Mouse (Mus musculus): Measurements from ENCODE around the gene Prpsap2. TPM values are rescaled to one million over a fixed set of nuclear protein-coding genes. Genes with fewer than 3 reads are reported as not detected.
"Not testable (repeated sequence)": the region's sequence is repeated elsewhere in the genome, so short reads cannot be mapped to it uniquely, and the experiment has no call there.

Gene Prpsap2
- 10 to 100 TPM; 44.9 to 51.4 TPM for total RNA-seq (2021)

DNA sequence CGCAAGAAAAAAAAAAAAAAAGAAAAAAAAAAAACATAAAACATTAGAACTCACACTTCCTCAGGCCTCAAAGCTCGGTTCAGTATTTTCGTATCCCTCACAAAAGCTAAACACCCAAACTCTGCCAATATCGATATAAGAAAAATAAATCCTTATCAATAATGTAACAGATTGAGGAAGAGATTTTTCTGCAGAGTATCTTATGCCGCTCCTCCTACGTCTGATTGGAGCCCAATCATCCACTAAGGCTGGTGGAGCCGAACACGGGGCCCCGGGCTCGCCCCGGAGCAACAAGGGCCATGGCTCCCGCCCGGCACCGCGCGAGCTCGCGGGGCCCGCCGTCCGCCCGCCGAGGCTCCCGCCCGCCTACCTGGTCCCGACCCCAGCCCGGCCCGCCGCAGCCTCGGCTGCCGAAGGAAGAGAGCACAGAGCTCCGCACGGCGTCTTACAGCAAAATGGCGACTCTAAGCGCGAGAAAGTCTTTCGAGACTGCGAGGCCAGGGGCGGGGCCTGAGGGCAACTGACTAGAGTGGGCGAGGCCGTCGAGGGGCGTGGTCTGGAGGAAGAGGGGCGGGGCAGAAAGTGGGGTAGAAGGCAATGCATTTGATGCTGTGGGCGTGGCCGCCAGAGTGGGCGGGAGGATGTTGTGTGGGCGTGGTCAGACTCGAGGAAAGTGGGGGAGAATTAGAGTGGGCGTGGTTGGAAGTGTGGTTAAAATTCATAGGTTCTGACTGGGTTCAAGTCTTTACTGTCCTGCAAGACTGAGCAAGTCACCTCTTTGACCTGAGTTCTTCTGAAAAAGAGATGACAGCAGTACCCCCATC lies at the start of gene Prpsap2:
Gene Prpsap2, minus strand, starts transcription at position 505 of the 824 bp plus-strand sequence.
- DNase-seq (ENCODE audit: extremely low spot score in 1 of 2, low spot score in 1 of 2), result peak; percentile 90 to 95

DNA sequence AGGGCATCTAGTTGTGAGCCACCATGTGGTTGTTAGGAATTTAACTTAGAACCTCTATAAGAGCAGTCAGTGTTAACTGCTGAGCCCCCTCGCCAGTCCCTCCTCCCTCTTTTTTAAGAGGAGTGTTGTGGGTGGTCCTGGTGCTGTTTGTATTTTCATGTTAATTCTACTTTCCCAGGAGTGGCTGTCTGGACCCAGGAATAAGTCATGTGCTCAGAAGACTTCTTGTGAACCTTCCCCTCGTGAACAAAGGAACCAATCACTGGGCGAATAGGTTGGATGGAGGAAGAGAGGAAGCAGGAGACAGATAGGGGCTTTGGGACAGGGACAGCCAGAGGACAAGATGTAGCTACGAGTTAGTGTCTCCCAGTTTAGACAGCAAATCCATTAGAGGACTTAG lies 47.9 kb upstream of the Prpsap2 start:
- no peak for DNase-seq (ENCODE audit: extremely low spot score in 1 of 2, low spot score in 1 of 2)

DNA sequence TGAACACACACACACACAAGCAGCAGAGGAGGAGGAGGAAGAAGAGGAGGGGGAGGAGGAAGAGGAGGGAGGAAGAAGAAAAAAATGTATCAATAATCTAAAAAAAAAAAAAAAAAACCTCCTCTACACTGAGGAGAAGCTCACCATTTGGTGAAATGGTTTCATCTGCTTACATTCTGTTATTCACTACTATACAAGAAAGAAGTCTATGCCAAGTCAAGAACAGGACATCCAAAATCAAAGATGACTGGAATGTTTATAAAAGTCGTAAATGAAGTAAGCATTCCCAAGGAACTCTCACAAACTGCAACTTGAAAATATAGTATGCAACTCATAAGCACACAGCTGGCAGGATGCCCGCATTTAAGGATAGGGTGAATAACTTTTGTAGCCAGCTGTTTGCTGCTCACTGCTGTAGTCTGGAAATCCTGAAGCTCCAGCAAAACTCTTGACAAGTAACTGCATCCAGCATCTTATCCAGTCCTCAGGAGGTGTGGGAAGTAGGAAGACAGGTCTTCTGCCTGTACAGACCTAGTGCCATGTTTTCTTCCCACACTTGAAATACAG lies 46.7 kb upstream of the Prpsap2 start:
- no peak for DNase-seq (ENCODE audit: extremely low spot score in 1 of 2, low spot score in 1 of 2)

DNA sequence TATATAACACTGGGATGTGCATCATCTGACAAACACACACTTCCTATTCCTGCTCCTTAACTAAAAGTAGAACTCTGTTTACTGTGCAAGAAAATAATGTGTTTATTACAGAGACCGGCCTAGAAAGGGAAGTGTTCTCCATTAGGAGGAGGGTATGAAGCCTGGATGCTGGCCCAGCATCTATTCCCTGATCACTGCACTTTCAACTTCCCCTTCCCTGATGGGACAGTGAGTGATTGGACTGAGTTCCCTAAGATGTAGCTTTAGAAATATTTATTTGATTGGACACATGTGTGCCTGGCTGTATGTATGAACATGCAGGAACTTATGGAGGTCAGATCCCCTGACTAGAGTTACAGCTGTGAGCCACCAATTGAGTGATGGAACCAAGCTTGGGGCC lies 31.6 kb upstream of the Prpsap2 start:
- no peak for DNase-seq (ENCODE audit: extremely low spot score in 1 of 2, low spot score in 1 of 2)

DNA sequence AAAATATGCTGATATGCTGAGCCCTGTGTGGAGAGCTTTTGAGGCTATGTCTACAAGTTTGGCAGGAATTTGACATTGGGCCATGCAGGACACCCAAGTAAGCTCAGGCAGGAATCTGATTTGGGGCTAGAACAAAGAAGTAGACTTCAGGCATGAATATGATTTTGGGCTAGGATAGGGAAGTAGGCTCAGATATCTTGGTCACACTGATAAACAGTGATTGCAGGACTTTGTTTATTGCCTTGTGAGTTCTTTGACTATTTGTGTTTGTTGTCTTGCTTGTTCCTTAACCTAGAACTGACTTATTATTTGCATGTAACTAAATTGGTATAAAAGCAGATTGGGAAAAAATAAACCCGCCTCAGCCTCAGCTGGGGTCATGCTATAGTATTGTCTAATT lies 26.7 kb upstream of the Prpsap2 start:
- DNase-seq (ENCODE audit: extremely low spot score in 1 of 2, low spot score in 1 of 2), result no peak

DNA sequence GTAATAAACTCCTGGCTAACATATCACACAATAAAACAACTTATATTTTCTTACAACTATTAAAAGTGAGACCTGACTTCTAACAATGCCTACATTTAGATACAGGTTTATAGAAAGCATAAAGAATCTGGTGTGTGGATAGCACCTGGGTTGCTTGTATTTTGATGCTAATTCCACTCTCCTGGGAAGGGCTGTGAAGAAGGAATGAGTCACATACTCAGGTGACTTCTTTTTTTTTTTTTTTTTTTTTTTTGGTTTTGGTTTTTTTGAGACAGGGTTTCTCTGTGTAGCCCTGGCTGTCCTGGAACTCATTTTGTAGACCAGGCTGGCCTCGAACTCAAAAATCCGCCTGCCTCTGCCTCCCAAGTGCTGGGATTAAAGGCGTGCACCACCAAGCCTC lies 20.6 kb upstream of the Prpsap2 start:
- not testable (repeated sequence) for DNase-seq (ENCODE audit: extremely low spot score in 1 of 2, low spot score in 1 of 2)

DNA sequence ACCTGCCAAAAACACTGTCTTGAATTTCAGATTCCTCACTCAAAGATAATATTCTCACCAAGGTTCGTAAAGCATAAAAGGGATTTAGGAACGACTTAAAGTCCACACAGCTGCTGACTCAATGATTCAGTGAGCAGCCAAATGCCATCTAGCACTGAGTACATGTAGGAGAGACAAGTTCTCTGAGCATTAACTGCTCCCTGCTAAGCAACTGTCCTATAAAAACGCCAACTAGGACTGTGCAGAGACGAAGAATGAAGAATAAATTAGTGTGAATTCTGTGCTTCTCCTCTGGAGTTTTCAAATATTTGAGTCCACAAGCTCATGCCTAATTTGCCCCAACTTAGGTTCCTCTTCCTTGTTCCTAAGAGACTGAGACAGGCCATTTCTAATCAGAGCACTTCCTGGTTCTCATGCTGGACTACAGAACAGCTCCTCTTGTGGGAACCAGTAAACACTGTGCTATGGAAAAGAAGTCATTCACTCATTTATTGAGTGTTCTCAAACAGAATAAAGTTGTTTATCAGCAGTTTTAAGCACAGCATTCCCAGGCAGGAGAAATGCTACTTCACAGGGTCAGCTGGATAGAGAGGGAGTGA lies 12.8 kb upstream of the Prpsap2 start:
- DNase-seq (ENCODE audit: extremely low spot score in 1 of 2, low spot score in 1 of 2), result no peak

DNA sequence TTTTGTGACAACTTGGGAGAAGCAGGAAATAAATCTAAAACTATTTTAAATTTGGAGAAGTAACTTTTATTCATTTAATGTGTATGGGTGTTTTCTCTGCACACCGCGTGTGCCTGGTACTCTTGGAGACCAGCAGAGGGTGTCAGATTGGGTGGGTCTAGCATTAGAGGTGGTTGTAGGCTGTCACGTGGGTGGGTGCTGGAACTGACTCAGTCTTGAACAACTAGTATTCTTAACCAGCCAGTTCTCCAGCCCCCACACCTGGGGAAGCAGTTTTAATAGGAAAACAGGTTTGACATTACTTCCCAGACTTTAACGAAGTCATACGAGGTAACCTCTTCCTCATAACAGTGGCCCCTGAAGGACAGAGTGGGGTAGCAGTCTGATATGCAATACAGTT lies 1.4 kb downstream of the Prpsap2 start:
- no peak for DNase-seq (ENCODE audit: extremely low spot score in 1 of 2, low spot score in 1 of 2)

DNA sequence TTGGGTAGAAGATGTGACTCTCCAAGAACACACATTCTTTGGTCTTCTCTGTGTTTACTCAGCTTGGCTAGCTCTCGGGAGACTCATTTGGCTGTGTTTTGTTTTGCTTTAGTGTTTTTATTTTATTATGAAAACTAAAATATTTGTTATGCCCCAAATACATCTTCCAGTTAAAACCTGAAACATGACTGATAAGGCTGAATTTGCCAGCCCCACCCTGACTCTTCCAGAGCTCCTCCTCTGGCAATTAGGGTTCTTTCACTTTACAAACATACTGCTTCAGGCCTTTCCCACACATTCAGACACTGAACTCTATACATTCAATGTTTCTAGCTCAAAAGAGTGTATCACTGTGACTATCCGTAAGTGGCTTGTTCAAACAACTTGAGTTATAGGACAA lies 4.7 kb downstream of the Prpsap2 start:
- DNase-seq (ENCODE audit: extremely low spot score in 1 of 2, low spot score in 1 of 2), result no peak

DNA sequence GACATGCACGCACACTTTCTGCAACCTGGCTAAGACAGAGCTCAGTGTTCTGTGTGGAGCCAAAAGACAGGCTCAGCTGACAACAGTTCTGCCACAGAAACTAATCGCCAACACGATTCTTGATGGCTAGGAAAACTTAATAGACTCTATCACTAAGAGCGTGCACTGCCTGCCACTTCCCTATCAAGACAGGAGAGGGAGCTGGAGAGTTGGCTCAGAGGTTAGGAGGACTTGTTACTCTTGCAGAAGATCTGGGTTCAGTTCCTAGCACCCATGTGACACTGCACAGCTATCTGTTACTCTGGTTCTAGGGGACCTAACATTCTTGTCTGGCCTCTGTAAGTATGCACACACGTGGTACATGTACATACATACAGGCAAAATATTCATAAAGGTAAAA lies 10.3 kb downstream of the Prpsap2 start:
- no peak for DNase-seq (ENCODE audit: extremely low spot score in 1 of 2, low spot score in 1 of 2)

DNA sequence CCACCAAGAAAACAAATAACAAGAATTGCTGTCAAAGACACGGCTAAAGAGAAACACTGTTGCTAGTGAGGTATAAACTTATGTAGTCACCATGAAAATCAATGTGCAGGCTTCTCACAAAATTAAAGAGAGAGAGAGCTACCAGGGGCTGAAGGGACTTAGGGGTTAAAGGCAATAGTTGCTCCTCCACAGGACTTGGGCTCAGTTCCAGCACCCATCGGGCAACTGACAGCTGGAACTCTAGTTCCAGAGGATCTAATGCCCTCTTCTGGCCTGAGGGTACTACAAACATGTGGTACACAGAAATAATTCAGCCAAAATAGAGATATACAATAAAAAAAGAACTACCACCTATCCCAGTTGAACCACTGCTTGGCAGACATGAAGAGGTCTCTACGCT lies 14.7 kb downstream of the Prpsap2 start:
- no peak for DNase-seq (ENCODE audit: extremely low spot score in 1 of 2, low spot score in 1 of 2)

DNA sequence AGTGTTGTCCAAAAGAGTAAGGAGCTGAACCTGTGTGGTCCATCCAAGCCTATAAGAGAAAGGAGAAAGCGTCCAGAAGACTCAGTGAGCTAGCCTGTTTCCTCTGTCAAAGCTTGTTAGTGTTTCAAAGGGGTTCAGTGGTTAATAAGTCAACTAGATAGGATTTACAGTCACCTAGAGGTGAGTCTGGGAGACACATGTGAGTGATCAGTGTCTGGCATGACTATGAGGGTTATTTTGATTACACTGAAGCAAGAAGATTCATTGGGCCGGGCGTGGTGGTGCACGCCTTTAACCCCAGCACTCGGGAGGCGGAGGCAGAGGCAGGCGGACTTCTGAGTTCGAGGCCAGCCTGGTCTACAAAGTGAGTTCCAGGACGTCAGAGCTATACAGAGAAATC lies 16.1 kb downstream of the Prpsap2 start:
- DNase-seq (ENCODE audit: extremely low spot score in 1 of 2, low spot score in 1 of 2), result no peak

DNA sequence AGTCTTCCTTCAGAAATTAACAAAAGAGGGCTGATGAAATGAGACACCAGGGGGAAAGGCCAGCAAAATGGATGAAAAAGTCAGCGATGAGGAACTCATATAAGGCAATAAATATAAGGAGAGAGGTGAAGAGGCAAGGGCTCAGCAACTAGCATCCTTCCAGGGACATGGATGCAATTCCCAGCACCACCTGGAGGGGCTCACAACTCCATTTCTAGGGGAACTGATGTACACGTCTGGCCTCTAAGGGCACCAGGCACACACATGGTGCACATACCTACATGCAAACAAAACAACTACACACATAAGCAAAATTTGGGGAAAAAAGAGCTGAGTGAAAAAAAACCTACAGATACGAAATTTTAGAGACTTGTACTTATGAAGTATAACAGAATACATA lies 17.4 kb downstream of the Prpsap2 start:
- no peak for DNase-seq (ENCODE audit: extremely low spot score in 1 of 2, low spot score in 1 of 2)

DNA sequence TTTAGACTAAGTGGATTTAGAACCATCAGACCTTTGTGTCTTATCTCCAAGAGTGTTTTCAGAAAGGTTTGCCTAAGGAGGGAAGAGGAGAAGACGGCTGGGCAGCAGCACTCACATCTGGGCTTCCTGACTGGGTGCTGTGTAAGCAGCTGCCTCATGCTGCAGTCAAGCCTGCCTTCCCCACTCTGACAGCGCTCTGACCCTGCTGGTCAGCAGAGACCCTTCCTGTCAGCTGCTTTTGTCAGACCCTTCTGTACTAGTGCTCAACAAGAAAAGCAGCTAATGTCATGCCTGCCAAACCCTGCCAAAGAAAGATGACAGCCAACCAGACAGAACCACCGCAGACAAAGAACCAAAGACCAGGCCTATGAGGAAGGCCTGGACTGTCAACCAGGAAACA lies 18.1 kb downstream of the Prpsap2 start:
- no peak for DNase-seq (ENCODE audit: extremely low spot score in 1 of 2, low spot score in 1 of 2)

DNA sequence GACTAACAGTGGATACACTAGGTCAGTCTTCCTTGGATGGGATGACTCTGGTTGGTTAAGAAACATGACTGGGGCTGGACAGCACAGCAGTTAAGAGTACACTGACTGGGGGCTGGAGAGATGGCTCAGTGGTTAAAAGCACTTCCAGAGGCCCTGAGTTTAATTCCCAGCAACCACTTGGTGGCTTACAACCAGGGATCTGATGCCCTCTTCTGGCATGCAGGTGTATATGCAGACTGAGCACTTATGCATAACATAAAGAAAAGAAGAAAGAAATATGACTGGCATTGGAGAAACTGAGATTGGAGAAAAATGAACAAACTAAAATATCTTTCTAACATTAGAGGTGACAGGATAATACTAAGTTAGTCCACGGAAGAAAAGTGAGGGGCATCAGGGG lies 21.4 kb downstream of the Prpsap2 start:
- DNase-seq (ENCODE audit: extremely low spot score in 1 of 2, low spot score in 1 of 2), result no peak

DNA sequence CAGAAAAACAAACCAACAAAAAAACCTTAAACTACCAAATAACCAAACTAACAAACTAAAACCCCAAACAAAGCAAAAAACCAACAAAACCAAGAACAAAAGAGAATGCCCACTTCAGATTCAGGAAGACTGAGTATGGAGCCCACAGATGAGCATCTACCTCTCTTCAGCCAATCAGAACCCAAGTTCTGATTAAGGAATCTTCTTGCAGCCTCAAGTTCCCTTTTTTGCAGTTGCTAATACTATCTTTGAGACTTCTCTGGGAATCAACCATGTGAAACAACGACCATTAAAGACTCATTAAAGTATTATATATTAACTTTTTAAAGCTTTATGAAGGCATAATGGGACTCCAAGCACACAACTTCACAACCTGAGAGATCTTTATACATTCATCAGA lies 24.6 kb downstream of the Prpsap2 start:
- DNase-seq (ENCODE audit: extremely low spot score in 1 of 2, low spot score in 1 of 2), result no peak

DNA sequence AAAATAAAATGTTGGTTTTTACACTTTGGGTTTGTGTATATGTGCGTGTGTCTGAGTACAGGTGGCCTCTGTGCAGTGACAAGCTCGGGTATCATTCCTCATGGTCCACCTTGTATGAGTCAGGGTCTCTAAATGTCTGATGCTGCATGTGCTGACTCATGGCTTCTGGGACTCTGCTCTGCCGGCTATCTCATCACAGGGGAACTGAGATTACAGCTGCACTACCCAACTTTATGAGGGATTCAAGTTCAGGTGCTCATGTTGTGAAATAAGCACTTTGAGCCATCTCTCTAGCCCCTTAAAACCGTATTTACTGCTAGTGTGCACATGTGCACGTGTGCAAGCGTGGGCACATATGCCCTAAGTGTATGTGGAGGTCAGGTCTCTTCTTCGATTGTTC lies 29.2 kb downstream of the Prpsap2 start:
- no peak for DNase-seq (ENCODE audit: extremely low spot score in 1 of 2, low spot score in 1 of 2)

DNA sequence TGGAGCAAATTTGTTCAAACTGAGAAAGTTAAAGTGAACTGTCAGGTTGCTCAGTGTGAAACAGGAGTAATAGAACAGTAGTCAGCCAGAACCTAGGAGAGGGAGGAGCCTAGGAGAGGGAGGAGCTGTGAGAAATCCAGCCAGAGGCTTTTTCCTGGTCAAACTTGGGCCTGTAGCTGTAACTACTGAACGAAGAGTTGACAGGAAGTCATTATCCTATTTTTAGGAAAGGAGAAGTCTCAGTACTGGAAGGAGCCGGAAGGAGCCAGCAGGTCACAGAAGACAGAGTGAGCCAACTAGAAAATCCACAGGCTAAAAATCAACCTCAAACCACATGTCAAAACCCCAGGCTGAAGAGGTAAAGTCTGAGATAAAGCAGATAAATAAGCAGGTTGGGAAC lies 33.9 kb downstream of the Prpsap2 start:
- DNase-seq (ENCODE audit: extremely low spot score in 1 of 2, low spot score in 1 of 2), result no peak

DNA sequence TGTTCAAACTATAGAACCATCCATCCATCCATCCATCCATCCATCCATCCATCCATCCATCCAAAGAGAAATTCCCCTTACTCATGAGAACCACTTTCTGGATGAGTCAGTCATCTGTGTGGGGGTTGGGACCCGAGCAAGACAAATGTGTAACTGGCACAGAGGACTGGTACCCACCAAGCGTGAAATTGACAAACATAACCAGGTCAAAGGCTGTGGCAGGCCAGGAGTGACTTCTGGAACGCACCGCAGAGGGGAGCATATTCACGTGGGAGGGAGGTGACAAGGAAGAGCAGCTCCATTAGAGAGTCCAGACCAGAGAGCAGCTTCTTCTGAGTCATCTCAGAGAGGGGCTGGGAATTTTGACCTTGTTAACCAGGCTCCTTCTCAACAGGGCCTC lies 39.8 kb downstream of the Prpsap2 start:
- DNase-seq (ENCODE audit: extremely low spot score in 1 of 2, low spot score in 1 of 2), result no peak

DNA sequence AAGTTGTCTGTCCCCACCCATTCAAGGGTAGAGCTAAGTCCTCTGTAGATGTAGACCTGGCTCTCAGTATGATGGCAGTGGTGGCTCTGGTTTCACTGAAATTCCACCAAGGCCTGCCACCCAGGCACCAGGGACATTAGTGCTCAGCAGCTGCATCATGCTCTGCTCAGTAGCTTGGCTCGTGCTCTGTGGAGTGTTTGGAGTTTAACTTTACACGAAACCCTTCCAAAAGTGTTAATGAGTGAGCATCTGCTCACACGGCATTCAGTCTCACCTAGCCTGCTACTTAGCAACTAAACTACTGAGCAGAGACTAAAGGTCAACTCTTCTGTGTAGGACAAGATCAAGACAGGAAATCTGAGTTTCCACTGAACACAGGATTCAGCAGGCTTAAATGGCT lies 41.3 kb downstream of the Prpsap2 start, which contains the start of gene Slc5a10:
Gene Slc5a10, minus strand, starts transcription at position 191 of the 400 bp plus-strand sequence.
- DNase-seq (ENCODE audit: extremely low spot score in 1 of 2, low spot score in 1 of 2), result no peak

DNA sequence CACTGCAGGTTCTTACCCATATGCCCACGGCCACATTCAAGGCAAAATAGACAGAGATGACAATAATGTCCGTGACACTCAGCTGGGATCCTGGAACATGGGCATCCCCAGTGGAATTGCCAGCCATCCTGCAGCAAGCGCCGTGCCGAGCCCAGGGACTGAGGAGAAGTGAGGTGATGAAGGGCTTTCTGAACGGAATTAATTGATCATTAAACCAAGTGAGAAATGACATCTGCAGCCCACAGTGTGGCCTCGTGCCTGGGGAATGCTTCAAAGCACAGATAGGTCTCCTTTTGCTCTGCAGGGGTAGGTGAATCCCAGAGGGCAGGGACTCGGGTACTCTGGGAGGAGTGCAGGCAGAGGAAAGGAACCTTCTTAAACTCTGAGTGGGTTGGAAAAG lies 42.1 kb downstream of the Prpsap2 start:
- DNase-seq (ENCODE audit: extremely low spot score in 1 of 2, low spot score in 1 of 2), result no peak

DNA sequence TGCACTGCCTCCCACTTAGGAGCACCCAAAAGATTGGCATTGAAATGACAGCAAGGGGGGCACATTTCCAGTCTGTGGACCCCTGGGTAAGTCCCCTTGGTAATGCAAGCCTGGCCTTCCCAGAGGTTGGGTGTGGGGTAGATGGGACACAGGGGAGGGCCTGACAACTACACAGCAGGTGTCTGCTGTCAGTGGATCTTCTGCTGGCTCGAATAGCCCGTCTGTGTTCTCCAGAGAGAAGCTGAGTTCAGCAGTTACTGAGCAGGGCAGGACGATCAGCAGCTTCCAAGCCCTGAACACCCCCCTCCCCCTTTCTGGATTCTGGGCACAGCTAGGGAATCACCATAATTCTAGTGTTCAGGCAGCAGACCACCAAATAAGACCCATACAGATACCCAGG lies 42.5 kb downstream of the Prpsap2 start:
- no peak for DNase-seq (ENCODE audit: extremely low spot score in 1 of 2, low spot score in 1 of 2)

Data from layer of hippocampus, postnatal 25 days (tissue).